Mouse (Mus musculus): Measurements from ENCODE around the gene Paf1.

- TF ChIP-seq CTCF (IDR thresholded peaks at IDR 0.05; ENCODE audit: borderline replicate concordance, insufficient read depth, low read length) (no peak), POLR2A (IDR thresholded peaks at IDR 0.05; ENCODE audit: low read depth, low read length) (no peak)
These were observed 43.0 kb downstream of the Paf1 start for GRCm38 (mm10) chr7:28435660-28436259.
